Mouse (Mus musculus) spleen, adult 2 months (tissue): ENCODE results near the gene Anapc2.

ENCODE experiments used
- CTCF ChIP-seq: fragments of 200-500 bp; IDR thresholded peaks from 2 replicates; pipeline ENCODE4 v1.5.1; 2011; ENCODE audit warnings: mild to moderate bottlenecking, inconsistent platforms; ENCODE audit not compliant: insufficient read depth, insufficient read length, insufficient replicate concordance; ENCODE audit errors: extremely low read depth
- POLR2A ChIP-seq: fragments of 200-500 bp; IDR thresholded peaks from 2 replicates; pipeline ENCODE4 v1.6.1; 2011; ENCODE audit warnings: low read depth, low read length, inconsistent platforms

GRCm38 (mm10) chr2:25311491-25311891 lies 39.2 kb downstream of the Anapc2 start:
- TF ChIP-seq CTCF (no peak), POLR2A (no peak)
